Mouse (Mus musculus) heart, postnatal 0 days (tissue): Measurements from ENCODE around the gene Ksr1. TPM values are rescaled to one million over a fixed set of nuclear protein-coding genes. Genes with fewer than 3 reads are reported as not detected.

Source experiments
- ATAC-seq: fragments of 200-750 bp; cut with Nextera tagmentation; 2 replicates; pipeline ENCODE4 v1.8.0; 2017; ENCODE audit warnings: low read depth, moderate number of reproducible peaks, moderate library complexity; ENCODE audit not compliant: insufficient read depth
- DNase-seq: peaks from one replicate; pipeline ENCODE4 v3.0.0-alpha.2; 2016; ENCODE audit warnings: low spot score
- H3K27ac ChIP-seq: fragments of 300-500 bp; sonication (generic); 2 replicates; pipeline ENCODE4 v1.5.1; 2014; ENCODE audit warnings: low read depth, mild to moderate bottlenecking
- H3K27me3 ChIP-seq: fragments of 300-500 bp; sonication (generic); 2 replicates; pipeline ENCODE4 v1.6.1; 2014; ENCODE audit warnings: low read length, mixed read lengths; ENCODE audit not compliant: control insufficient read depth, insufficient read depth
- H3K36me3 ChIP-seq: fragments of 300-500 bp; sonication (generic); replicated peaks from 2 replicates; pipeline ENCODE4 v1.6.1; 2014; ENCODE audit warnings: low read length, mixed read lengths; ENCODE audit not compliant: control insufficient read depth, insufficient read depth
- H3K4me1 ChIP-seq: fragments of 300-500 bp; sonication (generic); 2 replicates; pipeline ENCODE4 v1.6.1; 2014; ENCODE audit warnings: antibody characterized with exemption; ENCODE audit not compliant: control insufficient read depth, insufficient read depth
- H3K4me2 ChIP-seq: fragments of 300-500 bp; sonication (generic); 2 replicates; pipeline ENCODE4 v1.6.1; 2014; ENCODE audit warnings: low read depth, mild to moderate bottlenecking, low read length, moderate library complexity
- H3K4me3 ChIP-seq: fragments of 300-500 bp; sonication (generic); 2 replicates; pipeline ENCODE4 v1.5.1; 2014; ENCODE audit warnings: low read depth, low read length
- H3K9ac ChIP-seq: fragments of 300-500 bp; sonication (generic); replicated peaks from 2 replicates; pipeline ENCODE4 v1.6.1; 2014; ENCODE audit warnings: low read depth, low read length, mixed read lengths
- H3K9me3 ChIP-seq: fragments of 300-500 bp; sonication (generic); replicated peaks from 2 replicates; pipeline ENCODE4 v1.6.1; 2016; ENCODE audit warnings: low read length; ENCODE audit not compliant: control insufficient read depth
- CTCF ChIP-seq: IDR thresholded peaks from 2 replicates; pipeline ENCODE4 v1.5.1; 2016; ENCODE audit warnings: antibody characterized with exemption, control low read depth, low read depth
- EP300 ChIP-seq: IDR thresholded peaks from 2 replicates; pipeline ENCODE4 v1.6.1; 2016; ENCODE audit warnings: antibody characterized with exemption, low read depth
- WGBS: fragments of 180-500 bp; shearing (Covaris S2); extraction: QIAGEN DNeasy Blood & Tissue Kit; methylation state at CpG from one replicate; pipeline ENCODE4 v1.1.7; 2014; 5-methylcytosine and 5-hydroxymethylcytosine counted together
- polyA plus RNA-seq: library from polyadenylated mRNA; unstranded; fragments of >200 nt; fragmentation: Nextera tagmentation; extraction: Ambion mirVana; gene quantifications from 2 replicates; pipeline ENCODE4 v1.2.1, GENCODE M21; 2015
- total RNA-seq: library from RNA; depleted of rRNA; stranded (reverse); fragments of >200 nt; gene quantifications from 2 replicates; pipeline ENCODE4 v1.2.3, GENCODE M21; 2014; ENCODE audit warnings: low replicate concordance

Gene Ksr1
- total and polyA plus RNA-seq, 2 experiments from 2014 or later: 1.5 to 15.2 TPM

DNA sequence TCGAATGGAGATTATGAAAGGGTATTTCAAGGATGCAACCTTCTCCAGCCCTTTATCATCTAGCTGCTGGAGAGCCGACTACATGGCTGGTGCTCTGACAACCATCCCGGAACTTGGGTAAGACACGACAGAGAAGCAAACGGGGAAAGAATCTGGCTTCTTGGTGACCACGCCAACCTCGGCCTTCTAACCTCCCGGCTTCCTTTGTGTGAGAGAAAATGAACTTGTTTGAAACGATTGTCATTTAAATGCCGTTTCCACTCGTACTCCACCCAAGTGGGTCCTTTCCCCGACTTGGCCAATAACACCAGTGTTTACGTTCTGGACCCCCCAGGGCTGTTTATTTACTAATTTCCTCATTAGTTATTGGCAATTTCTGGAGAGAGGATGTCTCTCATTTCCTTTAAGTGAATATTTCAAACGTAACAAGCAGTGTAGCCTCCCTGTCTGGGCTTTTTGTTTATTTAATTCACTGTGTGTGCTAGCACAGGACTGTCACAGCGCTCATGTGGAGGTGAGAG lies 52.8 kb downstream of the Ksr1 start:
- no peak for TF ChIP-seq CTCF
- no peak for TF ChIP-seq EP300
- WGBS: 58% methylated on average over 15 of the region's 15 CpGs
- no peaks in the 10 kb centered on the region for H3K36me3 ChIP-seq
- no peak overlapping the region for H3K9ac ChIP-seq
- no peak overlapping the region for H3K4me3 ChIP-seq
- H3K9me3 ChIP-seq: no peaks in the 10 kb centered on the region
- peak overlapping the region; percentile 91 for H3K27ac ChIP-seq
- peaks cover 58% of the 10 kb centered on the region for H3K4me1 ChIP-seq
- DNase-seq (peak; percentile 22), ATAC-seq (no peak)
- no peak overlapping the region for H3K4me2 ChIP-seq
- no peaks in the 10 kb centered on the region for H3K27me3 ChIP-seq

GRCm38 (mm10) chr11:79092802-79093201 lies 53.4 kb downstream of the Ksr1 start:
- H3K27me3 ChIP-seq: no peaks in the 10 kb centered on the region
- no peak for ATAC-seq
- H3K36me3 ChIP-seq: no peaks in the 10 kb centered on the region
- no peak for TF ChIP-seq CTCF
- TF ChIP-seq EP300: no peak
- 16% methylated on average over 7 of the region's 7 CpGs for WGBS
- peaks cover 63% of the 10 kb centered on the region for H3K4me1 ChIP-seq
- H3K9me3 ChIP-seq: no peaks in the 10 kb centered on the region
- peak overlapping the region; percentile 50 for H3K27ac ChIP-seq
- no peak overlapping the region for H3K4me3 ChIP-seq
- H3K9ac ChIP-seq: no peak overlapping the region
- peak; percentile 45 for DNase-seq
- H3K4me2 ChIP-seq: no peak overlapping the region

- Histone ChIP-seq H3K4me3 (no peak overlapping the region), H3K27ac (no peak overlapping the region; the same call in 1 of the 2 replicates), H3K9ac (no peak overlapping the region), H3K9me3 (no peaks in the 10 kb centered on the region), H3K4me1 (peaks cover 64% of the 10 kb centered on the region), H3K27me3 (no peaks in the 10 kb centered on the region), H3K4me2 (no peak overlapping the region), H3K36me3 (no peaks in the 10 kb centered on the region)
- ATAC-seq (no peak), DNase-seq (no peak)
- WGBS: 87% methylated on average over 6 of the region's 6 CpGs
- no peak for TF ChIP-seq EP300
Observed at GRCm38 (mm10) chr11:79092245-79092644, 54.0 kb downstream of the Ksr1 start.

DNA sequence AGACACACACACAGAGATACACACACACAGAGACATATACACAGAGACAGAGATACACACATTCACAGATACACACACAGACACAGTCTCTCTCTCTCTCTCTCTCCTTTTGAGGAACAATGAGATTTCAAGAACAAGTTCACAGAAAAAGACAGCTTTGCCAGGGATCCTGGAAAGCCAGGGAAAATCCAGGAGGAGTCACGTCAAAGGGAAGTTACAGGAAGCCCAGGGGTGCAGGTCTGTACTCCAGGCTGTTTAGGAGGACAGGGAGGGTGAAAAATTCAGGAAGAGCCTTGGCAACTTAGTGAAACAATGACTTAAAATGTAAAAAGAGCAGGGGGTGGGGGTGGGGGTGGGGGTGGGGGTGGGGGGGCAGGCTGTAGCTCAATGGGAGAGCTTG lies 56.5 kb downstream of the Ksr1 start:
- ATAC-seq: no peak
- H3K4me3 ChIP-seq: no peak overlapping the region
- 54% methylated on average over 1 of the region's 1 CpGs for WGBS
- peak overlapping the region; percentile 52 for H3K27ac ChIP-seq
- no peaks in the 10 kb centered on the region for H3K9me3 ChIP-seq
- H3K4me1 ChIP-seq: peaks cover 48% of the 10 kb centered on the region
- TF ChIP-seq CTCF (no peak), EP300 (no peak)
- no peaks in the 10 kb centered on the region for H3K36me3 ChIP-seq
- no peak overlapping the region for H3K4me2 ChIP-seq
- no peak overlapping the region for H3K9ac ChIP-seq
- H3K27me3 ChIP-seq: no peaks in the 10 kb centered on the region
- no peak for DNase-seq

DNA sequence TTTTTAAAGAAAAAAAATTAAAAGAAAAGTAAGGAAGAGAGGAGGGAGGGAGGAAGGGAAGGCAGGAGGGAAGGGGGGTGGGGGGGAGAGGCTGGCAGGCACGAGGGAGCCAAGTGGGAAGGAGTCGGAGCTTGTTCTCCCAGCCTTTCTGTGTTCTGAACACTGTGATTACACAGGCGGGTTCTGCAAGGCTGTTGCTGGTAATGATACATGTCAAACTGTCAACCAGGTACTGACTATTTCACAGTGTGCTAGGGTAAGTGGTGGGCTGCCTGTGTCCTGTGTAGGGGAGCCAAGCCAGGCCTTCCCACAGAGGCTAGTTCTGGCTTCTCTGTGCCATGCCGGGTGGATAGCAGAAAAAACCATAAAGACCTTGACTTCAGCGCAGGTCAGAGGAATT lies 57.2 kb downstream of the Ksr1 start:
- Histone ChIP-seq H3K36me3 (no peaks in the 10 kb centered on the region), H3K9me3 (no peaks in the 10 kb centered on the region), H3K9ac (no peak overlapping the region), H3K27ac (peak overlapping the region; percentile 52), H3K27me3 (no peaks in the 10 kb centered on the region), H3K4me3 (no peak overlapping the region), H3K4me2 (no peak overlapping the region), H3K4me1 (peaks cover 43% of the 10 kb centered on the region)
- ATAC-seq: peak; percentile 25; the same call in 1 of the 2 replicates
- 36% methylated on average over 5 of the region's 5 CpGs for WGBS
- DNase-seq: peak; percentile 16
- TF ChIP-seq CTCF (no peak), EP300 (no peak)

DNA sequence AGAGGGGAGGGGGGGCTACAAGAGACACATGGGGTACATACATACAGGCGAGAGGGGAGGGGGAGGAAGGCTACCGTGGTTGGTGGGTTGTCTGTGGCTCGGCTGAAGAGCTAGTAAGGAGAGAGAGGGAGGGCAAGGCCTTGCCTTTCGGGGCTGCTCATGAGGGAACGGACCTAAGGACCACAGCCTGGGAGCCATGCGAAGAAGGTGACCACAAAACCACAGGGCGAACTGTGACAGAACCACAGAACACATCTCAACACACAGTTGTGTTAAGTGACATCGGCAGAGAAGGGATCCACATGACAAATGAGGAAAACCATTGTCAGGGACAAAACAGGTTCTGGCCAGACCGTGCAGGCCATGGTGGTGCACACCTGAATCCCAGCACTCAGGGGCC lies 57.9 kb downstream of the Ksr1 start:
- no peaks in the 10 kb centered on the region for H3K36me3 ChIP-seq
- no peak overlapping the region for H3K27ac ChIP-seq
- ATAC-seq (no peak), DNase-seq (no peak)
- TF ChIP-seq EP300: no peak
- no peak for TF ChIP-seq CTCF
- no peak overlapping the region for H3K4me2 ChIP-seq
- no peaks in the 10 kb centered on the region for H3K9me3 ChIP-seq
- H3K4me3 ChIP-seq: no peak overlapping the region
- WGBS: 88% methylated on average over 9 of the region's 9 CpGs
- peaks cover 43% of the 10 kb centered on the region for H3K4me1 ChIP-seq
- no peaks in the 10 kb centered on the region for H3K27me3 ChIP-seq
- H3K9ac ChIP-seq: no peak overlapping the region
